Mouse (Mus musculus): ENCODE results near the gene Ccnk.

Gene Ccnk

GRCm38 (mm10) chr12:108246759-108247500, 67.6 kb downstream of the Ccnk start:
- DNase-seq (ENCODE audit: low spot score): no peak

- no peak for DNase-seq (ENCODE audit: low spot score)
Measured at GRCm38 (mm10) chr12:108249019-108249418, 69.6 kb downstream of the Ccnk start.

- DNase-seq (ENCODE audit: low spot score): no peak
Measured at GRCm38 (mm10) chr12:108249522-108249921, 70.1 kb downstream of the Ccnk start.

DNA sequence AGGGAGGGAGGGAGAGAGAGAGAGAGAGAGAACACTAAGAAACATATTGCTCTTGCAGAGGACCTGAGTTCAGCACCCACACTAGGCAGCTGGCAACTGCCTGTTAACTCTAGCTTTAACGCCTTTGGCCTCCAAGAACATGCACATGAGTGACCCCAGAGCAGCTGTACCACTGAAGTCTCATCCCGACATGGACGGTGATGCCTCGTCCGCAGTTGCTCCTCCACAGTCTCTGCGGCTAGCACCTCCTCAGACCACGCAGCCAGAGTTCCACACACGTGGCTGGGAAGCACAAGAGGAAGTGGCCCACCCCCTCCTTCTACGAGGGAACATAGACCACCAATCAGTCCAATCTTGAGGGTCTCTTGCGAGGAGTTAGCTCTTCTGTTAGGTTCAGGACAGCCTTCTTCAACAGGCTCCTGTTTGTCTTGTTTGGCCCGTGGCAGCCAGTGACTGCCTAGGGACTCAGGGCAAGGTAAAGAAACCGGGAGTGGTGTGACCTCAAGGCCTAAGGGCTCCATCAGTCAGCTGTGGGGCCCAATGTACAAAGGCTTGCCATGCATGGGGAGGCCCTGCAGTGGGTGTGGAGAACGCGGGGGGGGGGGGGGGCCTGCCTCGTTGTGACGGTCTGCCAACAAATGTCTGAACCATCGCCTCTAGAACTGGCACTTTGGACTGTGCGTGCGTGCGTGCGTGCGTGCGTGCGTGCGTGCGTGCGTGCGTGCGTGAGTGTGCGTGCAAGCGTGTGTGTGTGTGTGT, 71.8 kb downstream of the Ccnk start:
- DNase-seq (ENCODE audit: low spot score): no peak

GRCm38 (mm10) chr12:108251825-108252542, 72.6 kb downstream of the Ccnk start:
- no peak for DNase-seq (ENCODE audit: low spot score)
